Mouse (Mus musculus) CH12.LX (cell line): ENCODE measurements around the gene Slc4a10.

Source experiments
- CHD2 ChIP-seq: IDR thresholded peaks from 2 replicates; pipeline ENCODE4 v1.6.1; 2011; ENCODE audit warnings: low read length, improper control_type of control experiment
- CTCF ChIP-seq, 2 experiments: IDR thresholded peaks in 1 of 2; conservative IDR thresholded peaks in 1 of 2; 2 replicates each; pipeline ENCODE4 v1.5.1; 2011 to 2012; ENCODE audit warnings: low read depth in 2 of 2, low read length in 2 of 2, improper control_type of control experiment in 1 of 2, inconsistent platforms in 1 of 2, mild to moderate bottlenecking in 1 of 2, moderate library complexity in 1 of 2
- EP300 ChIP-seq: IDR thresholded peaks from 2 replicates; pipeline ENCODE4 v1.6.1; 2011; ENCODE audit warnings: low read length, improper control_type of control experiment
- HCFC1 ChIP-seq: IDR thresholded peaks from 2 replicates; pipeline ENCODE4 v1.6.1; 2012; ENCODE audit warnings: low read depth, mild to moderate bottlenecking, inconsistent platforms, low read length, improper control_type of control experiment
- KAT2A ChIP-seq: IDR thresholded peaks from 2 replicates; pipeline ENCODE4 v1.6.1; 2012; ENCODE audit warnings: low read length, improper control_type of control experiment, inconsistent platforms; ENCODE audit not compliant: insufficient replicate concordance
- MAX ChIP-seq: IDR thresholded peaks from 2 replicates; pipeline ENCODE4 v1.6.1; 2011; ENCODE audit warnings: low read length, improper control_type of control experiment
- MYC ChIP-seq: IDR thresholded peaks from 2 replicates; pipeline ENCODE4 v1.6.1; 2011; ENCODE audit warnings: low read depth, mild to moderate bottlenecking, improper control_type of control experiment, low read length
- NELFE ChIP-seq: IDR thresholded peaks from 2 replicates; pipeline ENCODE4 v1.6.1; 2011; ENCODE audit warnings: low read depth, low read length, improper control_type of control experiment
- POLR2A ChIP-seq: IDR thresholded peaks from 2 replicates; pipeline ENCODE4 v1.6.1; 2011; ENCODE audit warnings: low read depth, mild to moderate bottlenecking, improper control_type of control experiment, low read length
- RAD21 ChIP-seq: IDR thresholded peaks from 2 replicates; pipeline ENCODE4 v1.6.1; 2011; ENCODE audit warnings: low read depth, mild to moderate bottlenecking, low read length, improper control_type of control experiment, moderate library complexity
- RCOR1 ChIP-seq: conservative IDR thresholded peaks from 2 replicates; pipeline ENCODE4 v1.6.1; 2012; ENCODE audit warnings: low read depth, mild to moderate bottlenecking, inconsistent platforms, low read length, improper control_type of control experiment

DNA sequence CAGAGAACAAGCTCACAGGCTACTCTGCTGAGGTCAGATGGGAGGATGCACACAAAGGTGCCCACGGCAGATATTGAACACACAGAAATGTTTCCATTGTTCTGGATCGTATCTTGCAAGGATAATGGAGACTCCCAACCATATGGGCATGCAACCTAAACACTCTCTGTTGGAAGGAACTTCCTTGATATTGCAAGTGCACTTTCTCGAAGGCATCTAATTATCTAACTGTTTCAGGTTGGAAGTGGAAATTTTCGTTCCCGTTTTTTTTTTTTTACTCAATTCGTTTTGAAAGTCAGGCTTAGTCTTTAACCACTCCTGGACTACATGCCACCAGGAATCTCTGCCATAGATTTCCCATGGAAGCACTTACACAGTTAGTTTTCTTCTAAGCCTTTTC is 314.6 kb downstream of the Slc4a10 start:
- no peak for TF ChIP-seq KAT2A
- TF ChIP-seq CTCF (conservative IDR thresholded peaks at IDR 0.05 in 1 of 2, IDR thresholded peaks at IDR 0.05 in 1 of 2; ENCODE audit: low read depth in 2 of 2, low read length in 2 of 2) = no peak
- TF ChIP-seq HCFC1 = no peak
- TF ChIP-seq POLR2A = no peak
- TF ChIP-seq RAD21 = no peak
- TF ChIP-seq MYC = no peak
- TF ChIP-seq MAX = no peak
- no peak for TF ChIP-seq RCOR1
- TF ChIP-seq EP300 = no peak
- TF ChIP-seq CHD2 = no peak
- no peak for TF ChIP-seq NELFE
